Mouse (Mus musculus): ENCODE results near the gene Atoh8.

DNA sequence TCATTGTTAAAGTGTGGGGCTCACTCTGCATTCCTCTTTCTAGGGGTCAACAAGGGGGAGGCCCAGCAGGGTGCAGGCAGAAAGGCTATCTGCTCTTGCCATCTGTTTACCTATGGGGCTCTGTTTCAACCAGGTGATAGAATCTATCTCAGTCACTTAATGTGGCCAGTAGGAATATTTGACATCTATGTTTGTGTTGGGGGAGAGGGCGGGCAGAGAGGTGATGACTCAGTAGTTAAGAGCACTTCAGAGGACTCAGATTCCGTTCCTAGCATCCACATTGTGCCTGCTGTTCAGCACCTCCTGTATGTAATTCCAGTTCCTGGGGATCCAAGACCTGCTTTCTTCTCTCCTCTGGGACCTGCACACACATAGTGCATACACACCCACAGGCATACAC, 4.7 kb upstream of the Atoh8 start:
- TF ChIP-seq POLR2A (IDR thresholded peaks at IDR 0.05; ENCODE audit: low read depth, low read length) = no peak
- no peak for TF ChIP-seq CTCF (IDR thresholded peaks at IDR 0.05; ENCODE audit: borderline replicate concordance, insufficient read depth, low read length)

All from embryonic fibroblast, embryonic 13.5 days (primary cell).